Mouse (Mus musculus) limb, embryonic 14.5 days (tissue): ENCODE measurements around the gene Cops7a. TPM values are rescaled to one million over a fixed set of nuclear protein-coding genes. Genes with fewer than 3 reads are reported as not detected.

Source experiments
- ATAC-seq: fragments of 200-750 bp; cut with Nextera tagmentation; 2 replicates; pipeline ENCODE4 v1.8.0; 2017; ENCODE audit warnings: low read depth, moderate number of reproducible peaks, moderate TSS enrichment; ENCODE audit not compliant: low FRiP score
- DNase-seq: peaks from one replicate; pipeline ENCODE4 v3.0.0-alpha.2; 2015; ENCODE audit warnings: low spot score
- H3K27ac ChIP-seq: fragments of 300-500 bp; sonication (generic); replicated peaks from 2 replicates; pipeline ENCODE4 v1.5.1; 2014; ENCODE audit warnings: low read depth, mild to moderate bottlenecking, low read length, moderate library complexity, mixed read lengths
- H3K27me3 ChIP-seq: fragments of 300-500 bp; sonication (generic); 2 replicates; pipeline ENCODE4 v1.6.1; 2014; ENCODE audit warnings: low read length, mixed read lengths; ENCODE audit not compliant: control insufficient read depth, insufficient read depth
- H3K36me3 ChIP-seq: fragments of 300-500 bp; sonication (generic); 2 replicates; pipeline ENCODE4 v1.6.1; 2014; ENCODE audit warnings: mild to moderate bottlenecking, low read length, moderate library complexity, mixed read lengths; ENCODE audit not compliant: control insufficient read depth, insufficient read depth
- H3K4me1 ChIP-seq: fragments of 300-500 bp; sonication (generic); 2 replicates; pipeline ENCODE4 v1.6.1; 2014; ENCODE audit warnings: antibody characterized with exemption, low read length, mixed read lengths; ENCODE audit not compliant: control insufficient read depth, insufficient read depth
- H3K4me2 ChIP-seq: fragments of 300-500 bp; sonication (generic); replicated peaks from 2 replicates; pipeline ENCODE4 v1.6.1; 2014; ENCODE audit warnings: low read depth, mild to moderate bottlenecking, low read length, moderate library complexity; ENCODE audit not compliant: severe bottlenecking
- H3K4me3 ChIP-seq: fragments of 300-500 bp; sonication (generic); replicated peaks from 2 replicates; pipeline ENCODE4 v1.5.1; 2014; ENCODE audit warnings: low read length
- H3K9ac ChIP-seq: fragments of 300-500 bp; sonication (generic); 2 replicates; pipeline ENCODE4 v1.6.1; 2014; ENCODE audit warnings: mild to moderate bottlenecking, low read depth, low read length, moderate library complexity; ENCODE audit not compliant: severe bottlenecking
- H3K9me3 ChIP-seq: fragments of 300-500 bp; sonication (generic); 2 replicates; pipeline ENCODE4 v1.6.1; 2016; ENCODE audit warnings: low read length; ENCODE audit not compliant: control insufficient read depth
- POLR2A ChIP-seq: fragments of 200-500 bp; IDR thresholded peaks from 2 replicates; pipeline ENCODE4 v1.8.0; 2012; ENCODE audit warnings: inconsistent platforms, mild to moderate bottlenecking, moderate library complexity, borderline replicate concordance; ENCODE audit not compliant: insufficient read depth, insufficient read length; ENCODE audit errors: extremely low read depth
- WGBS: fragments of 180-500 bp; shearing (Covaris S2); extraction: QIAGEN DNeasy Blood & Tissue Kit; methylation state at CpG from one replicate; pipeline ENCODE4 v1.1.7; 2014; 5-methylcytosine and 5-hydroxymethylcytosine counted together
- polyA plus RNA-seq, 2 experiments: library from polyadenylated mRNA; depleted of rRNA in 1 of 2; stranded (reverse) in 1 of 2; unstranded in 1 of 2; fragments of >200 nt; fragmentation: Nextera tagmentation in 1 of 2; extraction: Ambion mirVana in 1 of 2; gene quantifications; 2 replicates each; pipeline versions ENCODE4 v1.2.1 to v1.2.3; 2012 to 2014

The Cops7a gene
- polyA plus RNA-seq, 2 experiments: 137 to 215 TPM

- DNase-seq: peak; percentile 77
- TF ChIP-seq POLR2A: no peak
These were observed 31.5 kb upstream of the Cops7a start, which contains the start of gene Pianp for GRCm38 (mm10) chr6:124996551-124997501. Gene Pianp (plus strand): TSS chr6:124996694.

GRCm38 (mm10) chr6:124995831-124996403 is 30.6 kb upstream of the Cops7a start:
- peak overlapping the region; percentile 95 for H3K4me2 ChIP-seq
- no peaks in the 10 kb centered on the region for H3K9me3 ChIP-seq
- H3K27me3 ChIP-seq: peaks cover 44% of the 10 kb centered on the region
- H3K4me3 ChIP-seq: peak overlapping the region; percentile 66
- no peak for ATAC-seq
- DNase-seq: no peak
- no peak for TF ChIP-seq POLR2A
- peaks cover 7% of the 10 kb centered on the region for H3K4me1 ChIP-seq
- H3K9ac ChIP-seq: peak overlapping the region; percentile 70; the same call in 1 of the 2 replicates
- H3K36me3 ChIP-seq: no peaks in the 10 kb centered on the region
- 39% methylated on average over 8 of the region's 8 CpGs for WGBS
- H3K27ac ChIP-seq: no peak overlapping the region

More at GRCm38 (mm10) chr6:124996551-124997501, 31.5 kb upstream of the Cops7a start, which contains the start of gene Pianp:
- H3K9me3 ChIP-seq: no peaks in the 10 kb centered on the region
- H3K9ac ChIP-seq: peak within 1 kb of the TSS; percentile 70
- H3K4me1 ChIP-seq: peaks cover 7% of the 10 kb centered on the region
- ATAC-seq: peak; percentile 87
- under 1% methylated on average over 37 of the region's 78 CpGs for WGBS
- no peaks in the 10 kb centered on the region for H3K36me3 ChIP-seq
- peak within 1 kb of the TSS; percentile 66 for H3K4me3 ChIP-seq
- H3K4me2 ChIP-seq: peak within 1 kb of the TSS; percentile 95
- peaks cover 44% of the 10 kb centered on the region for H3K27me3 ChIP-seq
- no peak within 1 kb of the TSS for H3K27ac ChIP-seq

DNA sequence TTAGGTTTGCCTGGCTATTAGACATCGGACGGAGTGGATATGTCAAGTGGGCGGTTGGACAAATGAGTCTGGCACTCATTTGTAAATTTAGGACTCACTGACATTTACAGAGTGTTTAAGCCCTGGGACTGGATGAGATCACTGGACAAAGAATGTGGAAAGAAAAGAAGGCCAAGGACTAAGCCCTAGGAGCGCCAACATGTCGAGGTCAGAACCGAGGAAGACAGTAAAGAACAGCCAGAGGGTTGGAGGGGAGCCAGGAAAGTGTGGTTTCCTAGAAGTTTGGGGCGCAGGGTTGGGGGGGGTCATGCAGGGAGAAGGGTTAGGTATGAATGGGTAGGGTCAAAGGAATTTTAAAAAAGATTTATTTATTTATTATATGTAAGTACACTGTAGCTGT is 29.9 kb upstream of the Cops7a start:
- no peak overlapping the region for H3K27ac ChIP-seq
- WGBS: 76% methylated on average over 7 of the region's 7 CpGs
- no peak for TF ChIP-seq POLR2A
- no peak overlapping the region for H3K4me2 ChIP-seq
- peaks cover 44% of the 10 kb centered on the region for H3K27me3 ChIP-seq
- no peak overlapping the region for H3K4me3 ChIP-seq
- ATAC-seq (no peak), DNase-seq (no peak)
- no peaks in the 10 kb centered on the region for H3K9me3 ChIP-seq
- H3K36me3 ChIP-seq: no peaks in the 10 kb centered on the region
- peaks cover 7% of the 10 kb centered on the region for H3K4me1 ChIP-seq
- no peak overlapping the region for H3K9ac ChIP-seq

GRCm38 (mm10) chr6:124993876-124994275 is 28.5 kb upstream of the Cops7a start:
- H3K4me2 ChIP-seq: no peak overlapping the region
- ATAC-seq: peak; percentile 32

GRCm38 (mm10) chr6:124993365-124993764 is 28.0 kb upstream of the Cops7a start:
- H3K4me2 ChIP-seq: no peak overlapping the region
- H3K9me3 ChIP-seq: no peaks in the 10 kb centered on the region; the same call in 1 of the 2 replicates
- H3K36me3 ChIP-seq: no peaks in the 10 kb centered on the region
- TF ChIP-seq POLR2A: no peak
- no peak overlapping the region for H3K27ac ChIP-seq
- H3K4me1 ChIP-seq: peaks cover 4% of the 10 kb centered on the region
- DNase-seq (no peak), ATAC-seq (no peak)
- 78% methylated on average over 9 of the region's 9 CpGs for WGBS
- H3K9ac ChIP-seq: 0 out of 2 replicates have a peak overlapping the region, but pooled peaks have one; percentile 1
- peaks cover 27% of the 10 kb centered on the region for H3K27me3 ChIP-seq
- H3K4me3 ChIP-seq: no peak overlapping the region

More at GRCm38 (mm10) chr6:124993876-124994275, 28.5 kb upstream of the Cops7a start:
- H3K9ac ChIP-seq: peak overlapping the region; percentile 43; the same call in 1 of the 2 replicates
- TF ChIP-seq POLR2A: no peak
- peak; percentile 22 for DNase-seq
- H3K4me1 ChIP-seq: peaks cover 7% of the 10 kb centered on the region
- no peak overlapping the region for H3K27ac ChIP-seq
- H3K4me3 ChIP-seq: no peak overlapping the region
- no peaks in the 10 kb centered on the region; the same call in 1 of the 2 replicates for H3K9me3 ChIP-seq
- no peaks in the 10 kb centered on the region for H3K36me3 ChIP-seq
- peaks cover 32% of the 10 kb centered on the region for H3K27me3 ChIP-seq
- WGBS: 19% methylated on average over 11 of the region's 11 CpGs
